Mouse (Mus musculus): Measurements from ENCODE around the gene Nemp1.

Gene Nemp1

DNA sequence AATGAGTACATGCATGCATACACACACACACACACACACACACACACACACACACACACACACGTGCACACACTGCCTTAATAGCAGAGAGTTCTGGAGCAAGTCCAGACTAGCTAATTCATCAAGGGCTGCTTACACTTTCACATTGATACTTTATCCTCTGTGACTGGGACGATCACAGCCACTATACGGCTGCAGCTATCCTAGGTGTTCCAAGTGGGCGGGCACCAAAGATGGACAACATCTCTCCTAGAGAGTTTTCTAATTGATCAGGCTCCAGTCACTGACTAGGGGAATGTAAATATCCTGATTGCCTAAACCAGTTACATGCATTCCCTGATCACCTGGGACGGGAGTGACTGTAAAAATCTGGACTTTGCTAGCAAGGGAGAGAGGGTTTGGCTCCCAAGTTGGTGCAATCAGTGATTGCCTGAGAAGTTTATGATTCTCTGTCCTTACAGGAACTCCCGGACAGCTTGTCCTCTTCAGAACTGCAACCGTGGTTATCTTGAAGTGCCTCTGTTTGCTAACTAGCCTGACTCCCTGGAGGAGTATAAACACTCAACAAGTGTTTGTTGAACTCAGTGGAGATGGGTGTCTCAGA is 33.9 kb upstream of the Nemp1 start:
- peak; percentile 62; the same call in 1 of the 2 replicates for TF ChIP-seq GATA4 (IDR thresholded peaks at IDR 0.05; ENCODE audit: insufficient replicate concordance, low read length)

DNA sequence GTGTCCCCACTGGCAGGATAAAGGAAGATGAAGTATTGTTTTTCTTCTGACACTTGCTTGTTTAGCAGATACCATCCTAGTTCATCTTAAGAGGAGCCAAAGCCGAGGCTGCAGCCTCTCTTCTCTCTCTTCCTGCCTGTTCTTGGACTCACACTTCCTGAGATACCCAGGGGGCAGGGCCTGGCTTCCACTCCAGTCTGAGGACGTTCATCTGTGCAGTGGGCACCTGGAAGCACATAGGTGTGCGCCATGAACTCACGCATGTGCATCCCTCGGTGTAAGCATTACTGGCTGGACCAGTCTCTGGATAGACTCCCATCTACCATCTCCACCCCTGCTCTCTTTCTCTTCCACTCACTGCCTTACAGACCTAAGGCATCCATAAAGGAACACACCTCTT is 26.3 kb upstream of the Nemp1 start:
- no peak for TF ChIP-seq GATA4 (IDR thresholded peaks at IDR 0.05; ENCODE audit: insufficient replicate concordance, low read length)

GRCm38 (mm10) chr10:127641861-127642771 is 24.6 kb upstream of the Nemp1 start:
- TF ChIP-seq GATA4 (IDR thresholded peaks at IDR 0.05; ENCODE audit: insufficient replicate concordance, low read length), result peak; percentile 66

DNA sequence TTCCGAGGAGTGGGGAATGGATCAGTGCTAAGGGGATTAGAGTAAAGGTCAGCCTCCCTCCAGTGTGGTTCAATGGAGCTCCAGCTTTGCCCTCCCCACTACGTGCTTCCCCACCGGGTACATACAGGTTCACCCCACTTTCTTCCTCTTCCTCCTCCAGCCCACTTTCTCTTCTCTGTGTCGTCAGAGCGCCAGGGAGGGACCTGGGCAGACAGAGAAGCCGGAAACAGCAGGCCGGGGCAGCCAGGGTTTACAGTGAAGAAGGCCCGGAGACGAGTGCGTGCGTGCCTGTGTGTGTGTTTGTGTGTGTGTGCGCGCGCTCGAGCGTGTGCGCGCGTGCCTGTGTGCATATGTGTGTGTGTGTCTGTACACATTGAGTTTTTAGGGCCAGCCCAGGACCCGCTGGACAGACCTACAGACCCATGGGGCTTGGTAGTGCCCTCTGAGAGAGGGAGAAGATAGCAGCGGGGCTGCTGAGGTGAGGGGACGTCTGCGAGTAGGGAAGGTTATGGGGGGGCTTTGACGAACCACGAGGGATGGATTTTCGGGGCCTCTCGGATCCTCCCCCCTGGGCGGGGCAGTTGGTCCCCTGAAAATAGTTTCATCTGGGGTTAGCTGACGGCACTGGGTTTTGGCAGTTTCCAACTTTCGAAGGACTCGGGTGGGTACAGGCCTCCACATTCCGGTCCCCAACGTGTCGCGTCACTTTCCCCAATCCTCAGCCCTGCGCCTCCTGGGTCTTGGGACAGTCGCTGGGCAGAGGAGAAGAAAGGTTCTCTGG is 23.7 kb upstream of the Nemp1 start, which contains the start of gene Stat6:
Stat6 (plus strand) TSS at position 215 of the 781 bp plus-strand sequence.
- TF ChIP-seq GATA4 (IDR thresholded peaks at IDR 0.05; ENCODE audit: insufficient replicate concordance, low read length), result no peak

DNA sequence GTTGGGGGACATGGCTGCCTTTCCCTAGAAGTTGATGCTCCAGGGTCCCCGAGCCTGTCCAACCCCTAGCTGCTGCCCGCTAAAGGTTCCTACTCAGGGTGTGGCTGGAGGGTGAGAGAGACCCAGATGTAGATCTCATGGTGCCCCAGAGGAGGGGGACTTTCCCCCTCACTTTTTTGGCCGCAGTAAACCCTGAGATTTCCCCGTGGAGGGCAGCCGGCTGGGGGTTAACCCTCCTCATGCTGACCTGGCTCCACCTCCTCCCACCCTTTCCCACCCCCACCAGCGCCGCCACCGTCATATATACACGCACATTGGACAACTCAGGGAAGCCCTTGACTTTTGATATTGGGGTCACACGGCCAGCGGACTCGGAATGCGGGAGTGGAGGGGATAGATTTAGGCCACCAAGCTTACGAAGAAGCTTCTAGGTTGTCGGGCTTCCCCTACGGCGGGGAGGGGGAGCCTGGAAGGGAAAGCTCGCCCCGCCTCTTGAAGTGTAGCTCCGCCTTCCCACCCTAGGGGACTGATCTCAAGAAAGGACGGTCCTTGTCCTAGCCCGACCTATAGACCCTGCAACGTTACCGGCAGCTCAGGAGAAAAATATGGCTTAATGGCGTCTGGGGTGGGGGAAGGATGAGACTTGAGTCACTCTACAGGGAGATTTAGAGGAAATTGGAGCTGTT is 23.0 kb upstream of the Nemp1 start:
- TF ChIP-seq GATA4 (IDR thresholded peaks at IDR 0.05; ENCODE audit: insufficient replicate concordance, low read length), result no peak

- TF ChIP-seq GATA4 (IDR thresholded peaks at IDR 0.05; ENCODE audit: insufficient replicate concordance, low read length), result no peak
Observed at GRCm38 (mm10) chr10:127645791-127646190, 20.9 kb upstream of the Nemp1 start.

- no peak for TF ChIP-seq GATA4 (IDR thresholded peaks at IDR 0.05; ENCODE audit: insufficient replicate concordance, low read length)
Observed at GRCm38 (mm10) chr10:127652906-127653638, 13.6 kb upstream of the Nemp1 start.

GRCm38 (mm10) chr10:127654970-127655579 is 11.6 kb upstream of the Nemp1 start:
- TF ChIP-seq GATA4 (IDR thresholded peaks at IDR 0.05; ENCODE audit: insufficient replicate concordance, low read length), result no peak

GRCm38 (mm10) chr10:127658076-127658475 is 8.6 kb upstream of the Nemp1 start:
- no peak for TF ChIP-seq GATA4 (IDR thresholded peaks at IDR 0.05; ENCODE audit: insufficient replicate concordance, low read length)

GRCm38 (mm10) chr10:127659551-127659950 is 7.2 kb upstream of the Nemp1 start:
- TF ChIP-seq GATA4 (IDR thresholded peaks at IDR 0.05; ENCODE audit: insufficient replicate concordance, low read length), result no peak

DNA sequence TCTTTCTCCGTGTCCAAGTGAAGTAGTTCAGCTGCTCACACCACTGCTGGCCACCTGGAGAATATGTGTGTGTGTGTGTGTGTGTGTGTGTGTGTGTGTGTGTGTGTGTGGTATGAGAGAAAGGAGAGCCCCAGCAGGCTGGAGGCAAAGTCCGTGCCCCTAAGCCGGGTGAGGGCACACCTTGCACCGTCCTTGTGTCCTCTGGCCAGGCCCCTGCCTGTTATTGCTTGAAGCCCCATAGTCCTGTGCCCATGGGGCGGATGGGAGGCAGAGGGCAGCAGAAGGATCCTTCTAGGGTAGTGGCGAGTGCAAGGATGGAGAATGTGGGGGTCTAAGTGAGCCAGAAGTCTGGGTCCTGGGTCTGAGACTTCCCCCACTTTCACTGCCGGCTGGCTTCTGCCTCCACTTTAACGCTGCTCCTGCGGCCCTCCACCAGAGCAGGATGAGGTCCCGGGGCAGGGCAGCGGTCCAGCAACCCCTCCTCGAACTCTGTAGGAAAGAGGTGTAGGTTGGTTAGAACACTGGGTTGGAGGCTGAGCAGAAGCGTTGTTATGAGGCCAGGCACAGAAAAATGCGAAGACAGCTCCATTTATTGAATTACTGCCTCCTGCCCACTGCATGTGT is 5.3 kb upstream of the Nemp1 start:
- no peak for TF ChIP-seq GATA4 (IDR thresholded peaks at IDR 0.05; ENCODE audit: insufficient replicate concordance, low read length)

DNA sequence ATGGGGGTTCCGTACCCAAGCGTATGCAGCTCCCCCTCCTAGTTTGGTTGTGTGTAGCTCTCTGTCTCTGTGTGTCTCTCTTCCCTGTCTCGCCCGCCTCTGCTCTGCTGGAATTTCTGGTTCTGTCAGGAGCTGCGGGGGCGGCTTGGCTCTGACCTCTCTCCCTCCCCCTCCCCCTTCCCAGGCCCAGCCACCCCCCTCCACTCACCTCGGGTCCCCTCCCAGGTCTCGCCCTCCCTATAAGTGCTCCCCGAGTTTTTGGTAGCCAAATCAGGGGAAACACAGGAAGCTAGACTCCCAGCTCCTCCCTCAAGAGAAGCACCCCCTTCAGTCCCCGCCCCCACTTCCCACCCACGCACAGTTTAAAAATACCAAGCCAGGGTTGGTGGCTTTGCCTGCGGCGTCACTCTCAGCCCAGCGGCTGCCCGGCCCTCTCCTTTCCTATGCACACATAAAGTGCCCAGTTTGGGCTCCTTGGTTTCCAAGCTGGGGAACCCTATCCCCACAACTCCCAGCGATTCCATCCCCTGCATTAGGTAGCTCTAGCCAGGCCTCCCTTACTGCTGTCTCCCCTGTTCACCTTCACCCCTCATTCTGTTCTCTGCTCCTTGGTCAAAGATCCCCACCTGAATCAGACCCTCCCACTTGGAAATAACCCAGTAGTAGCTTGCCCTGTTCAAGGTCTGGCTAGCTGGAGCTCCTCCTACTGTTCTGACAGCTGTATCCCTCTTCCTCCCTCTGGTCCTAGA is 4.6 kb upstream of the Nemp1 start:
- TF ChIP-seq GATA4 (IDR thresholded peaks at IDR 0.05; ENCODE audit: insufficient replicate concordance, low read length), result no peak
